Mouse (Mus musculus) midbrain, embryonic 11.5 days (tissue): Measurements from ENCODE around the gene Ston1. TPM values are rescaled to one million over a fixed set of nuclear protein-coding genes. Genes with fewer than 3 reads are reported as not detected.

ENCODE experiments used
- ATAC-seq: fragments of 200-750 bp; cut with Nextera tagmentation; 2 replicates; pipeline ENCODE4 v1.8.0; 2017; ENCODE audit warnings: moderate TSS enrichment, moderate library complexity; ENCODE audit not compliant: low FRiP score
- DNase-seq: peaks from one replicate; pipeline ENCODE4 v3.0.0; 2015; ENCODE audit warnings: low spot score; ENCODE audit errors: missing footprints
- H3K27ac ChIP-seq: fragments of 300-500 bp; sonication (generic); 2 replicates; pipeline ENCODE4 v1.5.1; 2014; ENCODE audit warnings: low read depth, low read length
- H3K27me3 ChIP-seq: fragments of 300-500 bp; sonication (generic); 2 replicates; pipeline ENCODE4 v1.6.1; 2014; ENCODE audit warnings: mild to moderate bottlenecking, low read length, moderate library complexity, mixed read lengths; ENCODE audit not compliant: control insufficient read depth, insufficient read depth
- H3K36me3 ChIP-seq: fragments of 300-500 bp; sonication (generic); 2 replicates; pipeline ENCODE4 v1.6.1; 2014; ENCODE audit warnings: mild to moderate bottlenecking, low read length, moderate library complexity, mixed read lengths; ENCODE audit not compliant: control insufficient read depth, insufficient read depth
- H3K4me1 ChIP-seq: fragments of 300-500 bp; sonication (generic); 2 replicates; pipeline ENCODE4 v1.6.1; 2014; ENCODE audit warnings: low read length; ENCODE audit not compliant: control insufficient read depth, insufficient read depth
- H3K4me2 ChIP-seq: fragments of 300-500 bp; sonication (generic); 2 replicates; pipeline ENCODE4 v1.6.1; 2014; ENCODE audit warnings: mild to moderate bottlenecking, moderate library complexity
- H3K4me3 ChIP-seq: fragments of 300-500 bp; sonication (generic); 2 replicates; pipeline ENCODE4 v1.5.1; 2014; ENCODE audit warnings: low read depth, low read length
- H3K9ac ChIP-seq: fragments of 300-500 bp; sonication (generic); 2 replicates; pipeline ENCODE4 v1.6.1; 2014; ENCODE audit warnings: low read length
- H3K9me3 ChIP-seq: fragments of 300-500 bp; sonication (generic); 2 replicates; pipeline ENCODE4 v1.6.1; 2016; ENCODE audit warnings: low read length; ENCODE audit not compliant: control insufficient read depth
- WGBS: fragments of 180-500 bp; shearing (Covaris S2); extraction: QIAGEN DNeasy Blood & Tissue Kit; methylation state at CpG from one replicate; pipeline ENCODE4 v1.1.7; 2014; 5-methylcytosine and 5-hydroxymethylcytosine counted together
- polyA plus RNA-seq: library from polyadenylated mRNA; unstranded; fragments of >200 nt; fragmentation: Nextera tagmentation; extraction: Ambion mirVana; gene quantifications from 2 replicates; pipeline ENCODE4 v1.2.1, GENCODE M21; 2014

The Ston1 gene
- polyA plus RNA-seq, 1 experiment from 2014 or later, result 2.9 TPM

DNA sequence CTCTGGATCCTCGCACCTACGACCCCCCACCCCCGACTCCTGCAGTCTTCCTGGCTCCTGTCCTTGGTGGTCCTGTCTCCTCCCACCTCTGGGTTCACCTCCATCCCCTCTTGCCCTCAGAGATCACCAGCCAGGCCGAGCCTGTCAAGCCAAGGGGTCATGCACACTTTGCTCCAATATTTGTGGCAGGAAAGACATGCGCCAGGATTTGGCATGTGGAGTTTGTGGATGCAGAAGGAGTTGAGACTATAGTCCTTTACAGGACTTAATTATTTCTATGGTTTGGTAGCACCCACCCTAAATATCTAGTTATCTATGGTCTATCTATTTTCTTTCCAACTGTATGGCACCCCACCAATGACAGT, 554 bp downstream of the Ston1 start:
- ATAC-seq, result no peak; the same call in 1 of the 2 replicates
- H3K27ac ChIP-seq, result no peak overlapping the region
- H3K4me1 ChIP-seq, result peaks cover 12% of the 10 kb centered on the region
- H3K27me3 ChIP-seq, result no peaks in the 10 kb centered on the region
- H3K9ac ChIP-seq, result peak overlapping the region; percentile 67
- no peak for DNase-seq
- H3K4me3 ChIP-seq, result peak overlapping the region; percentile 44
- WGBS, result 6% methylated on average over 5 of the region's 5 CpGs
- peak overlapping the region; percentile 84 for H3K4me2 ChIP-seq
- H3K36me3 ChIP-seq, result no peaks in the 10 kb centered on the region
- H3K9me3 ChIP-seq, result no peaks in the 10 kb centered on the region

DNA sequence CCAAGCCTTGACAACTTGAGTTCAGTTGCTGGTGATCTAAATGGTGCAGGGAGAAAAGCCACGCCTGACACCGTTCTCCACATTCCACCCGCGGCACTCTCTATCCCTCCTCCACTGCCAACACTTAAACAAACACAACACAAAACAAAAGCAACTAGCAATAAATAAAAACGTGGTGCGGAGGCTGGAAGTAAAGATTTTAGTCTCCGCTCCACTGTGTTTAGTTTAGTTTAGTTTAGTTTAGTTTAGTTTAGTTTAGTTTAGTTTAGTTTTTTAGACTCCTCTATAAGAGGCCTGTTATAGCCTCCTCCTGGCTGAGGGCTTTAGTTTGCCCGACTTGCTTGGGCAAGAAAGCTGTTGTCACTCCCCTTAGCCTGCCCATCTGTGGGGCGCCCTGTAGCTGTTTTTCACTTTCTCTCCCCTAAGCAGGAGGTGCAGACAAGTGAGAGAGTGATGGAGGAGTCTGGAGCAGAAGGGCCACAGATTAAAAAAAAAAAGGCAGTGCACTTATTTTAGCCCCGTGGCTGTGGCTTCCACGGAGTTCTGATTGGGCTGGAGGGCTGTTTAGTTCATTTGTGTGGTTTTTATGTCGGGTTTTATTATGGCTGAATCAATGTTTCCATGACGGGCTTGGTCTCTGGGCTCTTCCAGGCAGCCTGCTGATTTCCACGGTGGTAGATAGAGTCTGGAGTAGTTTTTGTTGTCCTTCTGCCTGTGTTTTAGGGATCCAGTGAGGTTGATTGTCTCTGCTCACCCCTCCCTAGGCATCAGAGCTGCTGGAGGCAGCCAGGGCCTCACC, 1.3 kb downstream of the Ston1 start:
- H3K27ac ChIP-seq, result no peak overlapping the region
- 24% methylated on average over 14 of the region's 14 CpGs for WGBS

DNA sequence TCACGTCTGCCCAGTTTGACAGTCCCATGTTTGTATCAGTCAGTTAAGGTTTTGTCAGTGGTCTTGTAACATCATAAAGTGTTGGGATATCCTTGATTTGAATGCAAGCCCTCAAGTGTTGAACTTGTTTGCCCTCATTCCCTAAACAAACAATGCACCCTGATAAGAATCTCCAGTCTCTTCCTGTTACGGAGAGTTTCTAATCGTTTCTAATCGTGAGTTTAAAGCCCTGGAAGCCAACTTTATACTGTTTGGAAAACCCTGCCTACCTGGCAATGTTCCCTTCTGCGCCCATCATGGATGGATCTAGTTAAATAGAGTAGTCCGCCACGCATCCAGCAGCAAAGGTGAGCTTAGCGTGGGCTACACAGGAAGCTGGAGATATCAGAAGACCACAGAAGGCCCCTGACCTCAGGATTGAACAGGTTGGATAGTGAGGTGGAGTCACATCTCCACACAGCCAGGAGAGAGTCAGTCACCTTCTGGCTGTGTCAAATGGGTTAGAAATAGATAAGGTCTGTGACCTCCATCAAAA, 3.1 kb downstream of the Ston1 start:
- no peaks in the 10 kb centered on the region for H3K27me3 ChIP-seq
- ATAC-seq, result no peak
- H3K36me3 ChIP-seq, result no peaks in the 10 kb centered on the region
- 88% methylated on average over 8 of the region's 8 CpGs for WGBS
- peaks cover 12% of the 10 kb centered on the region for H3K4me1 ChIP-seq
- no peak overlapping the region for H3K9ac ChIP-seq
- DNase-seq, result no peak
- no peaks in the 10 kb centered on the region for H3K9me3 ChIP-seq
- no peak overlapping the region for H3K27ac ChIP-seq
- H3K4me3 ChIP-seq, result no peak overlapping the region
- no peak overlapping the region for H3K4me2 ChIP-seq

More for the DNA sequence above, 1.3 kb downstream of the Ston1 start:
- Histone ChIP-seq H3K4me3 (no peak overlapping the region), H3K36me3 (no peaks in the 10 kb centered on the region), H3K9me3 (no peaks in the 10 kb centered on the region), H3K9ac (0 out of 2 replicates have a peak overlapping the region, but pooled peaks have one; percentile 20), H3K27me3 (no peaks in the 10 kb centered on the region), H3K4me1 (peaks cover 12% of the 10 kb centered on the region), H3K4me2 (peak overlapping the region; percentile 84; the same call in 1 of the 2 replicates)
- DNase-seq, result peak; percentile 89
- no peak for ATAC-seq

DNA sequence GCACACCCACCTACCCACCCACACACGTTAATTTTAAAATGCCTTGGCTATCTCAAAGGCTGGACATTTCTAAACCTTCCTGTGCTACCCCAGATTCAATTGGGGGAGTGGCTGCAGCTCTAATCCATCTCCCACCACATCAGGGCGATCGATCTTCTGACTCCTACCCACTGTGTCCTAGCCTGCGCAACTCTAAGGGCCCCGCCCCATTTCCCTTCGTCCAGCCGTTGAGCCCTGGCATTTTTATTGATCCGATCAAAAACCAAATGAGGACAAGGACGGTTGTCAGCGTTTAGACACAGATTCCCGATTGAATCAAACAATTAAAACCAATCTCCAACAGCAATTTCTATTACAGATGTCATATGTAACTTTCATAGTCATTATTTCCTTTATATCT, 6.5 kb downstream of the Ston1 start:
- H3K4me1 ChIP-seq, result peaks cover 4% of the 10 kb centered on the region; the same call in 1 of the 2 replicates
- 88% methylated on average over 11 of the region's 11 CpGs for WGBS
- H3K4me3 ChIP-seq, result no peak overlapping the region
- H3K36me3 ChIP-seq, result no peaks in the 10 kb centered on the region
- no peaks in the 10 kb centered on the region for H3K9me3 ChIP-seq
- DNase-seq (no peak), ATAC-seq (no peak)
- no peak overlapping the region for H3K27ac ChIP-seq
- no peaks in the 10 kb centered on the region for H3K27me3 ChIP-seq
- no peak overlapping the region for H3K4me2 ChIP-seq
- H3K9ac ChIP-seq, result no peak overlapping the region

DNA sequence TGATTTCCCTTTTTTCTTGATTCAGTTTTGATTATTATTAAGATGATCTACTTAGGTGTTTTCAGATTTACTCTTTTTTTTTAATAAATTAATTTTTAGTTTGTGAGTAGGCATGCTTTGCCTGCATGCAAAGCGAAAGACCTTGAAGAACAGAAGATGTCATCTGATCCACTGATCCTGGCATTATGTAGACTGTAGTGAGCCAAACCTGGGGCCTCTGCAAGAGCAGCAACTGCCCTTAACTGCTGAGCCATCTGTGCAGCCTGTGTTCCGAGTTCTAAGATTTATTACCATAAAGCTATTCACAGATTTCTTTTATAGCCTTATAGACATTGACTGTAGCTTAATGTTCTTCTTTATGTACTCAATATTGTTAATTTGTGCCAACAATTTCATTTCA, 8.6 kb downstream of the Ston1 start:
- WGBS, result 87% methylated on average over 2 of the region's 2 CpGs
- Histone ChIP-seq H3K4me2 (no peak overlapping the region), H3K27ac (no peak overlapping the region), H3K9ac (no peak overlapping the region), H3K27me3 (no peaks in the 10 kb centered on the region), H3K4me3 (no peak overlapping the region), H3K4me1 (no peaks in the 10 kb centered on the region), H3K9me3 (no peaks in the 10 kb centered on the region), H3K36me3 (no peaks in the 10 kb centered on the region)
- ATAC-seq, result no peak
- DNase-seq, result no peak

DNA sequence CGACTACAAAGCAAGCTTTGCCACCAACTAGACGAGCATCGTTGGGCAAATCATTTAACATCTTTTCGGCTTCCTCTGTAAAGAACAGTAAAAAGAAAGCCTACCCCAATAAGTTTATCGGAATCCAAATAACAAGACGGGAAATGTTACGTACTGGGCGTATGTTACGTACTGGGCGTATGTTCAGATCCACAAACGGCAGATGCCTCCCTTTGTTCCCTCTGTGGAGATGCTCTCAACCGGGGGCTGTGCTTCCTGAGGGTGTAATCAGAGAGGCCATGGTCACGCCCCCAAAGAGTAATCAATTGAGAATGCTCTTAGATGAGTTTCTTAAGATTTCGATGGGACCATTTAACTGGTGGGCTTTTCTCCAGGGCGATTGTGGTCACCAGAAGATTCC, 11.9 kb downstream of the Ston1 start:
- Histone ChIP-seq H3K9me3 (no peaks in the 10 kb centered on the region), H3K9ac (no peak overlapping the region), H3K27me3 (no peaks in the 10 kb centered on the region), H3K27ac (no peak overlapping the region), H3K4me3 (no peak overlapping the region), H3K4me1 (no peaks in the 10 kb centered on the region), H3K36me3 (no peaks in the 10 kb centered on the region), H3K4me2 (no peak overlapping the region)
- 80% methylated on average over 15 of the region's 15 CpGs for WGBS
- ATAC-seq (no peak), DNase-seq (no peak)

DNA sequence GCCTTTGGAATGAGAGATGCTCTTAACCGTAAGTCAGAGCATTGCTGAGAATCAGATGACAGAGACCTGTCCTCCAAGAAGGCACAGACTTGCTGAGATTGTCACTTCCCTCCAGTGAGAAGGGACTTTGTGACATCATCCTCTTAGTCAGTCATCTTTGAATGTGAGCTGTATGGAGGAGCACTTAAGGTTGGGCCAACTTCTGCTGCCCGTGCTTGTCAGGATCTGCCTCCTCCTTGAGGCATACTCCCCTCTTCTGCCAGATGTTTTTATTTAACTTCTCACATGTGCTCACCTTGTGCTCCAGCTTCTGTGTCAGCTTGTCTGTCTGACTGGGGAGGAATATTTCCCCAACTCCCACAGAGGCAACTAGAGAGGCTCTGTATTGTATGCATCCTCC, 13.6 kb downstream of the Ston1 start:
- no peaks in the 10 kb centered on the region for H3K27me3 ChIP-seq
- no peak for DNase-seq
- no peak overlapping the region for H3K4me3 ChIP-seq
- WGBS, result 89% methylated on average over 2 of the region's 2 CpGs
- no peak for ATAC-seq
- no peak overlapping the region for H3K4me2 ChIP-seq
- H3K9ac ChIP-seq, result no peak overlapping the region
- H3K36me3 ChIP-seq, result no peaks in the 10 kb centered on the region
- H3K4me1 ChIP-seq, result no peaks in the 10 kb centered on the region
- no peak overlapping the region for H3K27ac ChIP-seq
- H3K9me3 ChIP-seq, result no peaks in the 10 kb centered on the region

DNA sequence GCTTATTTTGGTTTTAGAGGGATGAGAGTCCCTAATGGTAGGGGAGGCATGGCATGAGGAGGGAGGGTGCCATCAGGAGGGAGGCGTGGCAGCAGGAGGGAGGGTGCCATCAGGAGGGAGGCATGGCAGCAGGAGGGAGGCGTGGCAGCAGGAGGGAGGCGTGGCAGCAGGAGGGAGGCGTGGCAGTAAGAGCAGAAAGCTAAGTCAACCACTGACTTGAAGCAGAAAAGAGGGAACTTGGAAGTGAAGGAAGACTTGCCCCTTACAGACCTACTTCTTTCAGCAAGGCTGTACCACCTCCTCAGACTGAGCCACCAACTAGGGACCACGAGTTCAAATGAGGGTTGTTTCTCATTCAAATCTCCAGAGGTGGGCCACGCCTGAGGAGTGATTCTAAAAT, 15.7 kb downstream of the Ston1 start:
- Histone ChIP-seq H3K27ac (no peak overlapping the region), H3K4me1 (no peaks in the 10 kb centered on the region), H3K9me3 (no peaks in the 10 kb centered on the region), H3K36me3 (no peaks in the 10 kb centered on the region), H3K27me3 (no peaks in the 10 kb centered on the region), H3K4me2 (no peak overlapping the region), H3K4me3 (no peak overlapping the region), H3K9ac (no peak overlapping the region)
- ATAC-seq (no peak), DNase-seq (no peak)
- WGBS, result 61% methylated on average over 6 of the region's 6 CpGs

DNA sequence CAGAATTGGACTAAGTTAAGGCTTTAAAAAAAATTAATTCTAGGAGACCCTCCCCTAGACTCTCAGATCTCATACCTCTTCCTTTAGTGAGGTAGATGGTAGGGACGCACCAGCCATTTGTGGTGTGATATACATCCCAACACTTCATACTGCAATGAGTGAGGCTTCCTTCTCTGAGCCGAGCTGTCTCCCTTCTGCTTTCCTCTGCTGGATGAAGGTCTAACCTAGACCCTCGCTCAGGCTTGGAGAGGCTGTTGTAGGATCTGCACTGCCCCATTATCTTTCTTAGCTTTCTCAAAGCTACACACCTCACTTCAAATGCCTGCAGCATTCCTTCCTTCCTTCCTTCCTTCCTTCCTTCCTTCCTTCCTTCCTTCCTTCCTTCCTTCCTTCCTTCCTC, 16.2 kb downstream of the Ston1 start:
- no peak overlapping the region for H3K9ac ChIP-seq
- H3K27me3 ChIP-seq, result no peaks in the 10 kb centered on the region
- H3K4me2 ChIP-seq, result no peak overlapping the region
- H3K36me3 ChIP-seq, result no peaks in the 10 kb centered on the region
- H3K4me1 ChIP-seq, result no peaks in the 10 kb centered on the region
- 86% methylated on average over 3 of the region's 3 CpGs for WGBS
- ATAC-seq (no peak), DNase-seq (no peak)
- H3K4me3 ChIP-seq, result no peak overlapping the region
- no peak overlapping the region for H3K27ac ChIP-seq
- H3K9me3 ChIP-seq, result no peaks in the 10 kb centered on the region
